Mouse (Mus musculus): ENCODE measurements around the gene Castor1.

GRCm38 (mm10) chr11:4223393-4224188 lies 5.6 kb downstream of the Castor1 start:
- TF ChIP-seq CTCF (IDR thresholded peaks at IDR 0.05; ENCODE audit: low read depth) (no peak), EP300 (IDR thresholded peaks at IDR 0.05; ENCODE audit: low read depth) (no peak)
